Mouse (Mus musculus): ENCODE data around the gene Col6a3.

Gene Col6a3

GRCm38 (mm10) chr1:90720610-90721241 lies 123.0 kb downstream of the Col6a3 start:
- DNase-seq, result no peak

- DNase-seq, result no peak
Measured at GRCm38 (mm10) chr1:90718826-90719550, 124.8 kb downstream of the Col6a3 start.

- no peak for DNase-seq
Measured at GRCm38 (mm10) chr1:90716258-90716657, 127.5 kb downstream of the Col6a3 start.

All from embryo, embryonic 11 days (tissue).